Mouse (Mus musculus) limb, embryonic 13.5 days (tissue): ENCODE measurements around the gene Spdye4b. TPM values are rescaled to one million over a fixed set of nuclear protein-coding genes. Genes with fewer than 3 reads are reported as not detected.
A peak's percentile ranks its signal among the peaks of the same experiment; 100 is the strongest.

Experiments used
- ATAC-seq: fragments of 200-750 bp; cut with Nextera tagmentation; 2 replicates; pipeline ENCODE4 v1.8.0; 2017; ENCODE audit warnings: low read depth, moderate number of reproducible peaks, moderate TSS enrichment; ENCODE audit not compliant: low FRiP score
- H3K27ac ChIP-seq: fragments of 300-500 bp; sonication (generic); 2 replicates; pipeline ENCODE4 v1.5.1; 2015; ENCODE audit warnings: inconsistent platforms, mild to moderate bottlenecking, moderate library complexity
- H3K27me3 ChIP-seq: fragments of 300-500 bp; sonication (generic); 2 replicates; pipeline ENCODE4 v1.6.1; 2015; ENCODE audit warnings: mild to moderate bottlenecking, inconsistent platforms
- H3K36me3 ChIP-seq: fragments of 300-500 bp; sonication (generic); 2 replicates; pipeline ENCODE4 v1.6.1; 2015; ENCODE audit warnings: inconsistent platforms, mild to moderate bottlenecking, moderate library complexity
- H3K4me1 ChIP-seq: fragments of 300-500 bp; sonication (generic); 2 replicates; pipeline ENCODE4 v1.6.1; 2015; ENCODE audit warnings: inconsistent platforms
- H3K4me2 ChIP-seq: fragments of 300-500 bp; sonication (generic); replicated peaks from 2 replicates; pipeline ENCODE4 v1.6.1; 2015; ENCODE audit warnings: inconsistent platforms, mild to moderate bottlenecking, moderate library complexity
- H3K4me3 ChIP-seq: fragments of 300-500 bp; sonication (generic); 2 replicates; pipeline ENCODE4 v1.5.1; 2015; ENCODE audit warnings: moderate library complexity, mild to moderate bottlenecking, inconsistent platforms
- H3K9ac ChIP-seq: fragments of 300-500 bp; sonication (generic); 2 replicates; pipeline ENCODE4 v1.6.1; 2015; ENCODE audit warnings: mild to moderate bottlenecking, inconsistent platforms
- H3K9me3 ChIP-seq: fragments of 300-500 bp; sonication (generic); 2 replicates; pipeline ENCODE4 v1.6.1; 2016; ENCODE audit warnings: inconsistent platforms
- WGBS: fragments of 180-500 bp; shearing (Covaris S2); methylation state at CpG from one replicate; pipeline ENCODE4 v1.1.7; 2015; 5-methylcytosine and 5-hydroxymethylcytosine counted together
- microRNA-seq: library from miRNA; unstranded; fragments of <30 nt; microRNA quantifications from one replicate; pipeline ENCODE4, GENCODE M21; 2016
- polyA plus RNA-seq: library from polyadenylated mRNA; unstranded; fragments of >200 nt; fragmentation: Nextera tagmentation; extraction: Ambion mirVana; gene quantifications from 2 replicates; pipeline ENCODE4 v1.2.1, GENCODE M21; 2015

Spdye4b gene
- polyA plus RNA-seq, 1 experiment from 2014 or later: not detected

DNA sequence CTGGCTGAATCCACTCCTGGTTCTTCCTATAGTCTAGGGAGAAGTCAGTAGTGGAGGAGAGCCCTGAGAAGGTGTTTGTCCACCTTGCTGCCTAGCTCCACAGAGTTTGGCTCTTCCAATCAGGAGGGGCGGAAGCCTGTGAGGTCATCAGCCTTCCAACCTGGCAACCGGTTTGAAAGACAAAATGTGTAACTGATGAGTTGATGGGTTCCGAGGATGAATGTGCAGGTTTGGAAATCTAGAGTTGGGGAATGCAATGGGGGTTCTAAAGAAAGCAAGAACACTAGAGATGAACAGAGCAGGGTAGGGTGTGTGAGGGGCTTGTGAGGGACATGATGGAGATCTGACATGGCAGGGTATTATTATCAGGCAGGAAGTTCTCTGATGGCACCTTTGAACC lies 46.0 kb downstream of the Spdye4b start, which contains the start of gene Spdye4a:
Gene Spdye4a (minus strand): TSS at position 101 of the 400 bp plus-strand sequence.
- Histone ChIP-seq H3K36me3 (no peaks in the 10 kb centered on the region), H3K4me2 (no peak within 1 kb of the TSS), H3K4me1 (no peaks in the 10 kb centered on the region), H3K9ac (no peak within 1 kb of the TSS), H3K27me3 (no peaks in the 10 kb centered on the region), H3K4me3 (no peak within 1 kb of the TSS), H3K9me3 (peaks cover 6% of the 10 kb centered on the region), H3K27ac (no peak within 1 kb of the TSS)
- 87% methylated on average over 3 of the region's 3 CpGs for WGBS
- ATAC-seq: no peak

GRCm38 (mm10) chr5:143235028-143235693 lies 54.3 kb downstream of the Spdye4b start, which contains the start of gene Zfp12:
Zfp12 (plus strand) TSS chr5:143235163.
- H3K4me3 ChIP-seq: peak within 1 kb of the TSS; percentile 88
- H3K9me3 ChIP-seq: no peaks in the 10 kb centered on the region
- ATAC-seq: peak; percentile 98
- peak within 1 kb of the TSS; percentile 98 for H3K27ac ChIP-seq
- H3K27me3 ChIP-seq: no peaks in the 10 kb centered on the region
- H3K4me1 ChIP-seq: peaks cover 13% of the 10 kb centered on the region
- H3K9ac ChIP-seq: peak within 1 kb of the TSS; percentile 91
- under 1% methylated on average over 58 of the region's 58 CpGs for WGBS
- peak within 1 kb of the TSS; percentile 88 for H3K4me2 ChIP-seq
- H3K36me3 ChIP-seq: peaks cover 29% of the 10 kb centered on the region

DNA sequence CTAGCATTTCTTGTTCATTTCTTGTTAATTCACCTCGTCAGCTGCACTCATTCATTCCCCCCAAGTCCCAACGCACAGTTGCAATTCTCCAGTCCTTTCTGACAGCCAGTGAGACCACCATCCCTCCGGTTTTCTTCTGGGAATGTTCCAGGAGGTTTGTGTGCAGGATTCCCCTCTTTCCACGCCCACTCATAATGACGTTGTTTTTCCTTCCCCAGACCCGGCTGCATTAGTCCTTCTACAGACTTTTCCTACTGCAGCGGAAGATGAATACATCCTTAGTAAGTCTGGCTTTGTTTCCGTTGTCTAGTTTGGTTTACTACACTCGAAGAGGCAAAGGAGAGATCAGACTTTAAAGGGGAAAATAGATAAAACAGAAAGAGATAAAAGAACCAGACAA lies 55.2 kb downstream of the Spdye4b start:
- WGBS: 45% methylated on average over 9 of the region's 9 CpGs
- no peak overlapping the region for H3K27ac ChIP-seq
- no peak for ATAC-seq
- H3K27me3 ChIP-seq: no peaks in the 10 kb centered on the region
- H3K9ac ChIP-seq: peak overlapping the region; percentile 91
- H3K4me3 ChIP-seq: peak overlapping the region; percentile 88
- H3K9me3 ChIP-seq: no peaks in the 10 kb centered on the region
- H3K36me3 ChIP-seq: peaks cover 38% of the 10 kb centered on the region
- peaks cover 13% of the 10 kb centered on the region for H3K4me1 ChIP-seq
- peak overlapping the region; percentile 88 for H3K4me2 ChIP-seq

DNA sequence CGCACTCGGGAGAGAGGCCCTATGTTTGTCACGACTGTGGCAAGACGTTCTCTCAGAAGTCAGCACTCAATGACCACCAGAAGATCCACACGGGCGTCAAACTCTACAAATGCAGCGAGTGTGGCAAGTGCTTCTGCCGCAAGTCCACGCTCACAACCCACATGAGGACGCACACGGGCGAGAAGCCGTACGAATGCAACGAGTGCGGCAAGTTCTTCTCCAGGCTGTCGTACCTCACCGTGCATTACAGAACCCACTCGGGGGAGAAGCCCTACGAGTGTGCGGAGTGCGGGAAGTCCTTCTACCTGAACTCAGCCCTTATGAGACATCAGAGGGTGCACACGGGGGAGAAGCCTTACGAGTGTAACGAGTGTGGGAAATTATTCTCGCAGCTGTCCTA lies 64.1 kb downstream of the Spdye4b start:
- Histone ChIP-seq H3K4me2 (no peak overlapping the region), H3K36me3 (peaks cover 95% of the 10 kb centered on the region), H3K9ac (no peak overlapping the region), H3K4me1 (no peaks in the 10 kb centered on the region), H3K27me3 (peaks cover 3% of the 10 kb centered on the region; the same call in 1 of the 2 replicates), H3K9me3 (no peaks in the 10 kb centered on the region), H3K4me3 (no peak overlapping the region), H3K27ac (no peak overlapping the region)
- ATAC-seq: no peak; the same call in 1 of the 2 replicates
- 95% methylated on average over 26 of the region's 26 CpGs for WGBS

GRCm38 (mm10) chr5:143252039-143252438 lies 71.2 kb downstream of the Spdye4b start:
- 53% methylated on average over 6 of the region's 6 CpGs for WGBS
- peaks cover 82% of the 10 kb centered on the region for H3K36me3 ChIP-seq

GRCm38 (mm10) chr5:143252791-143253185 lies 72.0 kb downstream of the Spdye4b start:
- Histone ChIP-seq H3K27ac (no peak overlapping the region), H3K4me3 (peak overlapping the region; percentile 47), H3K9ac (no peak overlapping the region), H3K27me3 (peaks cover 78% of the 10 kb centered on the region), H3K4me2 (peak overlapping the region; percentile 84), H3K4me1 (peaks cover 22% of the 10 kb centered on the region), H3K36me3 (peaks cover 82% of the 10 kb centered on the region), H3K9me3 (no peaks in the 10 kb centered on the region)
- WGBS: 24% methylated on average over 18 of the region's 18 CpGs
- no peak for ATAC-seq

More at GRCm38 (mm10) chr5:143252039-143252438, 71.2 kb downstream of the Spdye4b start:
- Histone ChIP-seq H3K9ac (no peak overlapping the region), H3K27me3 (peaks cover 71% of the 10 kb centered on the region), H3K4me2 (no peak overlapping the region), H3K27ac (no peak overlapping the region), H3K9me3 (no peaks in the 10 kb centered on the region), H3K4me3 (no peak overlapping the region; the same call in 1 of the 2 replicates), H3K4me1 (peaks cover 22% of the 10 kb centered on the region)
- no peak for ATAC-seq

DNA sequence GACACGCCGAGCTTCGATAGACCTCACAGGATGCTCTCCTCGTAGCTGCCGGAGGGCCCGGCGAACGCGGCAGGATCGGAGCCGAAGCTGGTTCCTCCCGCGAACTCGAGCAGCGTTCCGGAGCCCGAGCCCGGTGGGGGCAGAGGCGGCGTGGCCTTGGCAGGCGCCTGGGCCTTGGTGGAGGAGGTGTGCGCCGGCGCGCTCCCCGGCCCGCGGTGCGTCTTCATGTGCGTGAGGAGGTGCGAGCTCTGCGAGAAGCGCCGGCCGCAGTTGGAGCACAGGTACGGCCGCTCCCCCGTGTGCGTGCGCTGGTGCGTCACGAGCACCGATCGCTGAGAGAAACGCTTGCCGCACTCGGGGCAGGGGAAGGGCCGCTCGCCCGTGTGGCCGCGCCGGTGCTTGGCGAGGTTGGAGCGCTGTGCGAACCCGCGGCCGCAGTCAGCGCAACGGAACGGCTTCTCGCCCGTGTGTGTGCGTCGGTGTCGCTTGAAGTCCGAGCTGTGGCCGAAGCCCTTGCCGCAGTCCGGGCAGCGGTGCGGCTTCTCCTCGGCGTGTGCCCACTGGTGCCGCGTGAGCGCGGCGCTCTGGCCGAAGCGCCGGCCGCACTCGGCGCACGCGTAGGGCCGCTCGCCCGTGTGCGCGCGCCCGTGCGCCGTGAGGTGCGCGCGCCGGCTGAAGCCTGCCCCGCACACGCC lies 72.5 kb downstream of the Spdye4b start:
- peak overlapping the region; percentile 47 for H3K4me3 ChIP-seq
- peaks cover 84% of the 10 kb centered on the region for H3K27me3 ChIP-seq
- 1% methylated on average over 101 of the region's 103 CpGs for WGBS
- peaks cover 82% of the 10 kb centered on the region for H3K36me3 ChIP-seq
- H3K9me3 ChIP-seq: no peaks in the 10 kb centered on the region
- H3K4me1 ChIP-seq: peaks cover 22% of the 10 kb centered on the region
- peak overlapping the region; percentile 57 for H3K9ac ChIP-seq
- ATAC-seq: peak; percentile 20
- no peak overlapping the region for H3K27ac ChIP-seq
- peak overlapping the region; percentile 84 for H3K4me2 ChIP-seq

DNA sequence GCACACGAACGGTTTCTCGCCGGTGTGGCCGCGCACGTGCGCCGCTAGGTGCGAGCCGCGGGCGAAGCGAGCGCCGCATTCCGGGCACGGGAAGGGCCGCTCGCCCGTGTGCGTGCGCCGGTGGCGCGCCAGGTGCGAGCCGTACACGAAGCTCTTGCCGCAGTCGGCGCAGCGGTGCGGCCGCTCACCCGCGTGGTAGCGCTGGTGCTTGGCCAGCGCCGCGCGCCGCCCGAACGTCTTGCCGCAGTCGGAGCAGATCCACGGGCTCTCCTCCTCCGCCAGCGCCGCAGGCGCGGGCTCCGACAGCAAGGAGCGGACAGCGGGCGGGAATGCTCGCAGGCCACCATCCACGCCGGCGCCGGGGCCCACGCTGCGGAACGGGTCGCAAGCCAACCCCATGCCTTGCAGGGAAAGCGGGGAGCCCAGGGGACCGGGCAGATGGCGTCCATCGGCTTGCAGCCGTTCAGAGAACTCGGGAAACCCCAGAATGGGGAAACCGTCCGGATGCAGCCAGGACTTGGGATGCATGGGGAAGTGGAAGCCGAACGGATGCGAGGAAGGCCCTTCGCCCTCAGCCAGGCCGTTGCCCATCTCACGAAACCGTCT lies 73.2 kb downstream of the Spdye4b start:
- Histone ChIP-seq H3K36me3 (peaks cover 82% of the 10 kb centered on the region), H3K9ac (peak overlapping the region; percentile 57), H3K27me3 (peaks cover 90% of the 10 kb centered on the region), H3K9me3 (no peaks in the 10 kb centered on the region), H3K4me2 (peak overlapping the region; percentile 84), H3K4me3 (peak overlapping the region; percentile 47), H3K4me1 (peaks cover 22% of the 10 kb centered on the region), H3K27ac (no peak overlapping the region)
- ATAC-seq: peak; percentile 17; the same call in 1 of the 2 replicates
- WGBS: 4% methylated on average over 68 of the region's 81 CpGs

Small RNA genes within 50 kb of the gene (microRNA-seq; reads per million reads assigned to microRNA genes)
- gene Gm44405: not detected

Other genes starting within 250 kb of the Spdye4b start
- gene Fscn1, start 220.7 kb upstream of the Spdye4b start, polyA plus RNA-seq: 421 and 428 TPM in 2 replicates
- gene Rnf216, start 68.0 kb upstream of the Spdye4b start, polyA plus RNA-seq: 45.7 and 49.4 TPM in 2 replicates
- 0.05 TPM in 2 replicates for gene Olfr718-ps1, start 33.4 kb upstream of the Spdye4b start, polyA plus RNA-seq
- 17.7 and 17.9 TPM in 2 replicates for gene Rbak, start 242 bp upstream of the Spdye4b start, polyA plus RNA-seq
- not detected in 2 replicates for gene Spdye4a, start 45.9 kb downstream of the Spdye4b start, polyA plus RNA-seq
- gene Zfp12, start 54.1 kb downstream of the Spdye4b start, polyA plus RNA-seq: 20.3 and 21.5 TPM in 2 replicates
- gene Zfp316, start 89.0 kb downstream of the Spdye4b start, polyA plus RNA-seq: 4.3 and 4.4 TPM in 2 replicates
- gene Zfp853, start 112.6 kb downstream of the Spdye4b start, polyA plus RNA-seq: 0.28 and 0.33 TPM in 2 replicates
- gene E130309D02Rik, start 134.3 kb downstream of the Spdye4b start, polyA plus RNA-seq: 37.8 and 37.9 TPM in 2 replicates
- gene Zdhhc4, start 148.2 kb downstream of the Spdye4b start, polyA plus RNA-seq: 84.4 and 94.9 TPM in 2 replicates
- gene Grid2ip, start 176.3 kb downstream of the Spdye4b start, polyA plus RNA-seq: 0.68 and 0.78 TPM in 2 replicates
- gene Kdelr2, start 222.8 kb downstream of the Spdye4b start, polyA plus RNA-seq: 433 and 435 TPM in 2 replicates